Comparison of ENCODE assay signal across 24 mouse cellular contexts in genomic region chr6:86074538-86075204, GRCm38 (mm10). TPM values are rescaled to one million over a fixed set of nuclear protein-coding genes. Genes with fewer than 3 reads are reported as not detected.
DNase-seq lines count a peak whose midpoint lies in the region; ATAC-seq and TF ChIP-seq lines count a peak whose summit lies in the region.
"Had no signal": no experiment of that assay in that cellular context is flagged by ENCODE, and none has a peak within 500 bp of the region (broad histone marks: within the 10 kb centered on the region; RNA-seq: fewer than 3 reads in every experiment).

No protein-coding gene starts in this region.

- H3K36me3 ChIP-seq in MEL (ENCODE audit: control insufficient read depth in 1 of 2, insufficient read depth in 2 of 2, low read length in 2 of 2) = peaks cover 0 to 45% of the 10 kb centered on the region in 2 experiments; a peak in 2 of 4 replicates
- H3K36me3 ChIP-seq in liver, embryonic 16.5 days (ENCODE audit: control insufficient read depth, insufficient read depth) = no peaks in the 10 kb centered on the region
- H3K36me3 ChIP-seq in neural tube, embryonic 15.5 days = no peaks in the 10 kb centered on the region
- H3K36me3 ChIP-seq: embryonic facial prominence, embryonic 15.5 days; heart, embryonic 10.5 days; limb, embryonic 13.5 days had no signal

- H3K4me3 ChIP-seq in left cerebral cortex, adult 2 months = no peak overlapping the region
- no peak overlapping the region for H3K4me3 ChIP-seq in MEL (ENCODE audit: control insufficient read depth in 1 of 2, insufficient read depth in 1 of 2, low read depth in 2 of 2, low read length in 2 of 2)
- no peak overlapping the region for H3K4me3 ChIP-seq in liver, embryonic 16.5 days (ENCODE audit: low read depth, low read length)
- no peak overlapping the region for H3K4me3 ChIP-seq in neural tube, embryonic 15.5 days (replicated peaks)
- H3K4me3 ChIP-seq: embryonic facial prominence, embryonic 15.5 days; heart, embryonic 10.5 days; limb, embryonic 13.5 days had no signal

- H3K4me1 ChIP-seq in MEL (ENCODE audit: control insufficient read depth in 1 of 2, insufficient read depth in 2 of 2, low read length in 2 of 2) = peaks cover 23 to 57% of the 10 kb centered on the region in 2 experiments
- peaks cover 51% of the 10 kb centered on the region for H3K4me1 ChIP-seq in liver, embryonic 16.5 days (ENCODE audit: control insufficient read depth, low read depth, low read length)
- peaks cover 23% of the 10 kb centered on the region for H3K4me1 ChIP-seq in neural tube, embryonic 15.5 days
- H3K4me1 ChIP-seq: embryonic facial prominence, embryonic 15.5 days; limb, embryonic 13.5 days had no signal

- H3K9me3 ChIP-seq in MEL (replicated peaks; ENCODE audit: insufficient read depth, low read length) = no peaks in the 10 kb centered on the region
- H3K9me3 ChIP-seq in liver, embryonic 16.5 days (replicated peaks; ENCODE audit: control insufficient read depth, low read length) = no peaks in the 10 kb centered on the region
- H3K9me3 ChIP-seq in neural tube, embryonic 15.5 days (replicated peaks) = no peaks in the 10 kb centered on the region
- H3K9me3 ChIP-seq: embryonic facial prominence, embryonic 15.5 days; heart, embryonic 10.5 days; limb, embryonic 13.5 days had no signal

- TF ChIP-seq CTCF in left cerebral cortex, adult 2 months (IDR thresholded peaks at IDR 0.05) = no peak
- no peak for TF ChIP-seq CTCF in MEL (IDR thresholded peaks at IDR 0.05 in 2 of 3, conservative IDR thresholded peaks at IDR 0.05 in 1 of 3; ENCODE audit: control insufficient read depth in 1 of 3, insufficient read depth in 1 of 3, low read depth in 2 of 3, low read length in 3 of 3, poor library complexity in 1 of 3, severe bottlenecking in 1 of 3)

- TF ChIP-seq RAD21 in MEL (IDR thresholded peaks at IDR 0.05; ENCODE audit: low read depth, low read length) = no peak

- ATAC-seq in liver, embryonic 16.5 days (ENCODE audit: low read depth) = no peak
- ATAC-seq in neural tube, embryonic 15.5 days (ENCODE audit: low FRiP score) = no peak
- ATAC-seq: hindbrain, postnatal 0 days had no signal

- TF ChIP-seq EP300 in MEL (IDR thresholded peaks at IDR 0.05; ENCODE audit: low read depth in 1 of 2, low read length in 2 of 2) = peak; percentile 95 to 96

- H3K79me2 ChIP-seq in MEL (ENCODE audit: control insufficient read depth, insufficient read depth, low read length, poor library complexity) = peaks cover 18% of the 10 kb centered on the region

- DNase-seq in left cerebral cortex, adult 2 months (ENCODE audit: extremely low spot score in 1 of 2, low spot score in 2 of 2) = no peak
- no peak for DNase-seq in left cerebral cortex, adult 18-20 months (ENCODE audit: low spot score in 2 of 2)
- peak; percentile 51 for DNase-seq in 3T3-L1 (ENCODE audit: low read depth, low spot score)
- DNase-seq in MEL (ENCODE audit: low read depth, low spot score) = peak; percentile 92
- no peak for DNase-seq in adrenal gland, postnatal 25 days
- DNase-seq: adrenal gland, postnatal 10 days; cerebellum, adult 8-10 months; embryo, embryonic 11 days; gastrocnemius, postnatal 25 days; heart, postnatal 14 days; kidney, adult 11 months; kidney, postnatal 10 days had no signal

- H3K27me3 ChIP-seq in MEL (ENCODE audit: control insufficient read depth in 1 of 2, insufficient read depth in 2 of 2, low read length in 2 of 2) = no peaks in the 10 kb centered on the region
- no peaks in the 10 kb centered on the region for H3K27me3 ChIP-seq in liver, embryonic 16.5 days (ENCODE audit: control insufficient read depth, insufficient read depth, low read depth, low read length)
- no peaks in the 10 kb centered on the region for H3K27me3 ChIP-seq in neural tube, embryonic 15.5 days (replicated peaks)
- H3K27me3 ChIP-seq: embryonic facial prominence, embryonic 15.5 days; limb, embryonic 13.5 days had no signal

- 31% methylated on average over 8 of the region's 8 CpGs for WGBS in liver, embryonic 16.5 days (ENCODE audit: insufficient replicate concordance)
- WGBS in neural tube, embryonic 15.5 days = 75% methylated on average over 8 of the region's 8 CpGs

- TF ChIP-seq POLR2A in MEL (IDR thresholded peaks at IDR 0.05; ENCODE audit: control insufficient read depth in 1 of 2, insufficient read depth in 1 of 2, low read depth in 1 of 2, low read length in 2 of 2, poor library complexity in 1 of 2) = no peak

- intact Hi-C loops in left cerebral cortex, adult 2 months (cut with DNase I) = no loop called here

- H3K4me2 ChIP-seq in liver, embryonic 16.5 days (ENCODE audit: low read depth, low read length) = no peak overlapping the region
- H3K4me2 ChIP-seq in neural tube, embryonic 15.5 days = no peak overlapping the region
- H3K4me2 ChIP-seq: embryonic facial prominence, embryonic 15.5 days; limb, embryonic 13.5 days had no signal

- no peak overlapping the region for H3K9ac ChIP-seq in MEL (ENCODE audit: control insufficient read depth, low read depth, low read length, poor library complexity, severe bottlenecking)
- H3K9ac ChIP-seq in liver, embryonic 16.5 days (ENCODE audit: low read depth, low read length) = no peak overlapping the region
- no peak overlapping the region for H3K9ac ChIP-seq in neural tube, embryonic 15.5 days (replicated peaks)
- H3K9ac ChIP-seq: embryonic facial prominence, embryonic 15.5 days; limb, embryonic 13.5 days had no signal

- H3K27ac ChIP-seq in left cerebral cortex, adult 2 months = peak overlapping the region; percentile 62
- H3K27ac ChIP-seq in MEL (ENCODE audit: control insufficient read depth, low read depth, low read length) = peak overlapping the region; percentile 83
- 0 out of 2 replicates have a peak overlapping the region, but pooled peaks have one; percentile 1 for H3K27ac ChIP-seq in liver, embryonic 16.5 days (ENCODE audit: low read length)
- no peak overlapping the region for H3K27ac ChIP-seq in neural tube, embryonic 15.5 days (replicated peaks)
- H3K27ac ChIP-seq: embryonic facial prominence, embryonic 15.5 days; heart, embryonic 10.5 days; hindbrain, postnatal 0 days; limb, embryonic 13.5 days had no signal

TF ChIP-seq in MEL, 35 proteins besides CTCF, POLR2A, EP300 and RAD21:
- TF ChIP-seq UBTF (IDR thresholded peaks at IDR 0.05; ENCODE audit: borderline replicate concordance, insufficient read depth, low read depth, low read length) = no peak
- no peak for TF ChIP-seq KAT2A (conservative IDR thresholded peaks at IDR 0.05; ENCODE audit: low read depth, low read length)
- TF ChIP-seq E2F4 (IDR thresholded peaks at IDR 0.05; ENCODE audit: borderline replicate concordance, low read depth, low read length) = no peak
- TF ChIP-seq MYB (IDR thresholded peaks at IDR 0.05; ENCODE audit: low read depth, low read length) = peak; percentile 69
- peak; percentile 67; the same call in 1 of the 2 replicates for TF ChIP-seq SIN3A (IDR thresholded peaks at IDR 0.05; ENCODE audit: low read length)
- TF ChIP-seq JUND (IDR thresholded peaks at IDR 0.05; ENCODE audit: low read depth, low read length) = peak; percentile 96
- no peak for TF ChIP-seq MAFK (IDR thresholded peaks at IDR 0.05; ENCODE audit: borderline replicate concordance, low read depth, low read length)
- TF ChIP-seq RCOR1 (IDR thresholded peaks at IDR 0.05; ENCODE audit: low read depth, low read length) = peak; percentile 92
- peak; percentile 96 for TF ChIP-seq TAL1 (IDR thresholded peaks at IDR 0.05; ENCODE audit: low read length)
- TF ChIP-seq CHD2 (IDR thresholded peaks at IDR 0.05; ENCODE audit: low read length) = peak; percentile 53; the same call in 1 of the 2 replicates
- no peak for TF ChIP-seq USF2 (IDR thresholded peaks at IDR 0.05; ENCODE audit: borderline replicate concordance in 1 of 2, insufficient read depth in 1 of 2, low read depth in 1 of 2, low read length in 2 of 2)
- no peak for TF ChIP-seq ZKSCAN1 (IDR thresholded peaks at IDR 0.05; ENCODE audit: low read depth, low read length)
- peak; percentile 99 for TF ChIP-seq GATA1 (IDR thresholded peaks at IDR 0.05; ENCODE audit: low read depth, low read length)
- TF ChIP-seq TCF12 (IDR thresholded peaks at IDR 0.05; ENCODE audit: low read depth, low read length) = peak; percentile 92
- TF ChIP-seq POLR2AphosphoS2 (IDR thresholded peaks at IDR 0.05; ENCODE audit: low read length) = no peak
- TF ChIP-seq ETS1 (IDR thresholded peaks at IDR 0.05; ENCODE audit: low read depth, low read length) = peak; percentile 97
- no peak for TF ChIP-seq NRF1 (IDR thresholded peaks at IDR 0.05; ENCODE audit: insufficient read depth, low read depth, low read length, poor library complexity, severe bottlenecking)
TF ChIP-seq in MEL: peak in this region for 9.

RNA-seq across cellular contexts. Expression of gene Add2, which starts 46.2 kb away (rescaled TPM):
- total RNA-seq in left cerebral cortex, adult 2 months (2021) = 100 to 1,000 TPM; 222 to 223 TPM
- total RNA-seq in left cerebral cortex, adult 18-20 months (2021) = 100 to 1,000 TPM; 199 to 218 TPM
- 129 and 162 TPM in 2 replicates for total RNA-seq in MEL (2012; rRNA removed)
- polyA plus RNA-seq in MEL (2012; ENCODE audit: insufficient read depth in 1 of 2, insufficient read length in 2 of 2, low read depth in 1 of 2, low replicate concordance in 2 of 2, missing spikeins in 1 of 2) = 100 to 1,000 TPM in 1 of 2 experiments, 10 to 100 TPM in 1; 85.0 to 191 TPM
- 87.9 and 93.6 TPM in 2 replicates for polyA plus RNA-seq in liver, embryonic 16.5 days (2015; fragmentation: Nextera tagmentation; extraction: Ambion mirVana)
- 1.3 and 2.0 TPM in 2 replicates for total RNA-seq in adrenal gland, postnatal 25 days (2021)
- polyA plus RNA-seq in neural tube, embryonic 15.5 days (2015; fragmentation: Nextera tagmentation; extraction: Ambion mirVana) = 107 and 130 TPM in 2 replicates
- total RNA-seq: neutrophil, adult 5-6 weeks had no signal

RNA-seq across cellular contexts. Expression of gene Figla, which starts 58.7 kb away (rescaled TPM):
- total RNA-seq in left cerebral cortex, adult 2 months (2021) = not detected
- not detected for total RNA-seq in left cerebral cortex, adult 18-20 months (2021)
- total RNA-seq in MEL (2012; rRNA removed) = not detected in 2 replicates
- polyA plus RNA-seq in MEL (2012; ENCODE audit: insufficient read depth in 1 of 2, insufficient read length in 2 of 2, low read depth in 1 of 2, low replicate concordance in 2 of 2, missing spikeins in 1 of 2) = not detected
- polyA plus RNA-seq in liver, embryonic 16.5 days (2015; fragmentation: Nextera tagmentation; extraction: Ambion mirVana) = not detected in 2 replicates
- total RNA-seq in adrenal gland, postnatal 25 days (2021) = not detected in 2 replicates
- polyA plus RNA-seq in neural tube, embryonic 15.5 days (2015; fragmentation: Nextera tagmentation; extraction: Ambion mirVana) = not detected in 2 replicates
- total RNA-seq: adrenal gland, postnatal 10 days; ES-E14; gastrocnemius, postnatal 25 days; heart, postnatal 14 days; hindbrain, postnatal 0 days; layer of hippocampus, adult 8-10 months; neutrophil, adult 5-6 weeks had no signal
- polyA plus RNA-seq: embryonic facial prominence, embryonic 15.5 days; forebrain, embryonic 11.5 days; heart, embryonic 10.5 days; hindbrain, postnatal 0 days; limb, embryonic 13.5 days; lung, embryonic 16.5 days; small intestine, adult 2 months had no signal

Comparison
In these comparisons a context has a peak if more than half of its experiments do, and no peak if none do; other contexts are left out.
1. DNase-seq: peak in 3T3-L1 (single experiment) and MEL (single experiment); none in left cerebral cortex, adult 2 months (0 of 2), left cerebral cortex, adult 18-20 months (0 of 2) and adrenal gland, postnatal 25 days (single experiment).
2. RNA of gene Add2, which starts 46.2 kb away (total RNA-seq): 222 to 223 TPM in left cerebral cortex, adult 2 months, 199 to 218 TPM in left cerebral cortex, adult 18-20 months and 129 to 162 TPM in MEL; 1.3 to 2.0 TPM in adrenal gland, postnatal 25 days; every median in the first group is over 10 times any median in the second.